Mouse (Mus musculus): Measurements from ENCODE around the gene Lrrc1. TPM values are rescaled to one million over a fixed set of nuclear protein-coding genes. Genes with fewer than 3 reads are reported as not detected.

Lrrc1 gene
- 1 to 10 TPM; 4.6 to 4.7 TPM for total RNA-seq (2023)

DNA sequence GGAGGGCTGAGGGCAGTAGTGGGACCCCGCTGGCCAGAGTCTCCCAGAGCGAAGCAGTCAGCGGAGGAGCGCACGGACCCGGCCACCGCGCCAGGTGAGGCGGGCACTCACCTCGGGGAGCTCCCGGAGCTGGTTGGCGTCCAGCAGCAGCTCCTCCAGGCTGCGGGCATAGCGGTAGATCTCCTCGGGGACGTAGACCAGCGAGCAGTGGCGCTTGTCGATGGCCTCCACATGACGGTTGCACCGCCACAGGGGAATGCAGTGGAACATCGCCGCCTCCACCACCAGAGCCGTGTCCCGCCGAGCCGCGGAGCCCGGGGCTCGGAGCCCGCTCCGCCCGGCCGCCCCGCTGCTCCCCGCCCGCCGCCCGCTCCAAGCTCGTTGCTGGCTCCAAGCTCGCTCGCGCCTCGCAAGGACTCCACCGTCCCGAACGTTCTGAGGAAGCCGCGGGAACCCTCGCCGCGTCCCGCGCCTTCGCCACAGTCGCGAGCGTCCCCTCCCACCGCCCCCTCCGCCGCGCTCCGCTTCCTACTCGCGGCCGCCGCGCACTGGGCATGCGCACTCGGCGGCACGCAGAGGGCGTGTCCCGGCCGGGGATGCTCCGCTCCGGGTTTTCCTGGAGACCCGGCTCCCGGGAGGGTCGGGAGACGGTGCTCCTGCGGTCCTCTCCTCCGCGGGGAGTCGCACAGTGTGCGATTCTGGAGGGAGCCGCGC is at the start of gene Lrrc1:
TSS of gene Lrrc1 (minus strand) at position 517 of the 714 bp plus-strand sequence.

Other genes starting within 250 kb of the Lrrc1 start
- under 1 TPM in 1 of 2 experiments, not detected in 1; 0.68 TPM for gene Mlip, start 191.9 kb downstream of the Lrrc1 start, total RNA-seq (2023)
- not detected for gene Klhl31, start 91.6 kb upstream of the Lrrc1 start, total RNA-seq (2023)
- gene Gclc, start 209.7 kb upstream of the Lrrc1 start, total RNA-seq (2023), result 10 to 100 TPM; 20.7 to 26.1 TPM